Mouse (Mus musculus): Measurements from ENCODE around the gene Coro6. TPM values are rescaled to one million over a fixed set of nuclear protein-coding genes. Genes with fewer than 3 reads are reported as not detected.

Gene Coro6
- polyA plus RNA-seq, 2 experiments: 0.08 to 0.10 TPM

DNA sequence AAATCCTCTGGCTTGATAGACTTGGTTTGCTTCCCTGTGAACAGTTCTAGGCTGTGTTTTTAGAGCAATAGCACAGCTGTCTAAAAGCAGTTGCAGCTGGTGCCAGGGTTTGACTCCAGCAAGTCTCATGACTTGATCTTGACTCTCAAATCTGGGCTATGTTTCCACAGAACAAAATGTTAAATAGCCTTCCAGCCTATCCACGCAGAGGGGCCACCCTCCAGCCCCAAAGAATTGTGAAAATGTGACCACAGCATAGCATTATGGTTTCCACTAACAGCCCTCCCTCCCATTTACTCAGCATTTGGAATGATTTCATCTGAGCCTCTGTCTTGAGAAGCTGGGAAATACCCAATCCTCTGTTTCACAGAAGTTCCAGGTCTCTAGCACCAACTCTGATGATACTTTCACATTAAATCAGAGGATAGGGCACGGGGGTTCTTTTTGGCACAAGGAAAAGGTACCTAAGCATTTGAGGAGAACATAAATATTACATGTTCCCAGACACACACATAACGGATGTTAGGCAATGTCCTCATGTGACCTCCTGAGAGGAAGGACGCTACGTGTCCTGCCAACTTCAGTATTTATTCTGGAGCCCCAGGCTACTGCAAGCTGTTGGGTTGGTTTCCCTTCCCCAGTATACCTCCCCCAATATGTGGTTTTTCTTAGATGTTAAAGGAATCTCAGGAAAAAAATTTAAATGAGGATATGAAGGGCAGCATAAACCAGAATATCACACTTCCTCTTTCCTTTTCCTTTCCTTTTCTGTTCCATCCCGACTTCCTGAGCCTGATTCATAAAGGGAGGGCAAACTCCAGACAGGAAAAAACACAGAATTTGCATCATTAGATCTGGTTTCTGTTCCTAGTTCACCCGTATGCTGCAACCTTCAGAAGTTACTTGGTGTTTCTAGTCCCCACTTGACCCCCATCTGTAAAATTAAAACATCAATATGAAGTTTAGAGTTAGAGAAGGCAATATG lies 19.7 kb upstream of the Coro6 start:
- TF ChIP-seq CTCF (IDR thresholded peaks at IDR 0.05; ENCODE audit: low read depth) (no peak), EP300 (IDR thresholded peaks at IDR 0.05; ENCODE audit: low read depth) (no peak)
- H3K27ac ChIP-seq: no peak overlapping the region
- ATAC-seq (ENCODE audit: insufficient read depth): no peak
- no peak for DNase-seq (ENCODE audit: low read depth in 3 of 3, low spot score in 3 of 3)
- no peaks in the 10 kb centered on the region for H3K9me3 ChIP-seq (ENCODE audit: control insufficient read depth, low read length)
- H3K4me3 ChIP-seq (ENCODE audit: insufficient read depth in 1 of 2, low read depth in 2 of 2, low read length in 2 of 2): no peak overlapping the region
- H3K4me2 ChIP-seq (ENCODE audit: low read depth): no peak overlapping the region
- H3K36me3 ChIP-seq (replicated peaks; ENCODE audit: control insufficient read depth, insufficient read depth, low read depth): no peaks in the 10 kb centered on the region; the same call in 1 of the 2 replicates
- H3K9ac ChIP-seq (replicated peaks): no peak overlapping the region
- 54% methylated on average over 7 of the region's 7 CpGs for WGBS (ENCODE audit: insufficient replicate concordance)
- H3K27me3 ChIP-seq (ENCODE audit: control insufficient read depth, insufficient read depth, low read length): no peaks in the 10 kb centered on the region
- peaks cover 12% of the 10 kb centered on the region in 2 experiments; a peak in 3 of 4 replicates for H3K4me1 ChIP-seq (replicated peaks; ENCODE audit: control insufficient read depth in 2 of 2, insufficient read depth in 2 of 2, low read length in 1 of 2)

DNA sequence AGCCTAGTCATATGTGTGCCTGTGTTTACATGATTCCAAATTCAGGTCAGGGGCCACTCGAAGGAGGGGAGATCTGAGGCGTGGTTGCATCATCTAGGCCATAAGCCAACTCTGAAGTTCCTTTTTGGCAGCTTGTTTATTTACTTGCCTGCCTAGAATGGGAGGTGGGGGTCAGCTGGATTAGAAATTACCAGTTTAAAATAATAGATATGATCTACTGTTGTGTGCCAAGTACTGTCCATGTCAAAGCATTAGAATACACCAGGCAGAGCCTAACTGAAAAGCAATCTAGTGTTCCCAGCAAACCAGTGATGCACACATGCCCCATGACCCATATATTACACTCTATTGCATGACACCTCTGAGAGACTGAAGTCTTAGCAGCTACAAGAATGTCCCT lies 17.3 kb upstream of the Coro6 start:
- ATAC-seq (ENCODE audit: insufficient read depth) (no peak), DNase-seq (ENCODE audit: low read depth in 3 of 3, low spot score in 3 of 3) (no peak)
- 41% methylated on average over 2 of the region's 2 CpGs for WGBS (ENCODE audit: insufficient replicate concordance)
- H3K27me3 ChIP-seq (ENCODE audit: control insufficient read depth, insufficient read depth, low read length): no peaks in the 10 kb centered on the region
- no peak overlapping the region for H3K4me2 ChIP-seq (ENCODE audit: low read depth)
- H3K27ac ChIP-seq: no peak overlapping the region
- TF ChIP-seq CTCF (IDR thresholded peaks at IDR 0.05; ENCODE audit: low read depth) (no peak), EP300 (IDR thresholded peaks at IDR 0.05; ENCODE audit: low read depth) (no peak)
- H3K9ac ChIP-seq (replicated peaks): no peak overlapping the region
- no peaks in the 10 kb centered on the region for H3K9me3 ChIP-seq (ENCODE audit: control insufficient read depth, low read length)
- H3K4me1 ChIP-seq (replicated peaks; ENCODE audit: control insufficient read depth in 2 of 2, insufficient read depth in 2 of 2, low read length in 1 of 2): peaks cover 12% of the 10 kb centered on the region in 2 experiments; a peak in 3 of 4 replicates
- H3K36me3 ChIP-seq (replicated peaks; ENCODE audit: control insufficient read depth, insufficient read depth, low read depth): peaks cover 2% of the 10 kb centered on the region; the same call in 1 of the 2 replicates
- H3K4me3 ChIP-seq (ENCODE audit: insufficient read depth in 1 of 2, low read depth in 2 of 2, low read length in 2 of 2): no peak overlapping the region

GRCm38 (mm10) chr11:77446628-77447041 lies 15.6 kb upstream of the Coro6 start:
- peaks cover 12% of the 10 kb centered on the region in 2 experiments; a peak in 3 of 4 replicates for H3K4me1 ChIP-seq (replicated peaks; ENCODE audit: control insufficient read depth in 2 of 2, insufficient read depth in 2 of 2, low read length in 1 of 2)
- no peak overlapping the region for H3K9ac ChIP-seq (replicated peaks)
- no peaks in the 10 kb centered on the region for H3K9me3 ChIP-seq (ENCODE audit: control insufficient read depth, low read length)
- ATAC-seq (ENCODE audit: insufficient read depth) (peak; percentile 89), DNase-seq (ENCODE audit: low read depth in 3 of 3, low spot score in 3 of 3) (peak; percentile 46 to 70 (median 60))
- 7% methylated on average over 6 of the region's 6 CpGs for WGBS (ENCODE audit: insufficient replicate concordance)
- H3K27ac ChIP-seq: peak overlapping the region; percentile 55
- peak; percentile 83 for TF ChIP-seq CTCF (IDR thresholded peaks at IDR 0.05; ENCODE audit: low read depth)
- TF ChIP-seq EP300 (IDR thresholded peaks at IDR 0.05; ENCODE audit: low read depth): no peak
- no peaks in the 10 kb centered on the region for H3K27me3 ChIP-seq (ENCODE audit: control insufficient read depth, insufficient read depth, low read length)
- peaks cover 2% of the 10 kb centered on the region; the same call in 1 of the 2 replicates for H3K36me3 ChIP-seq (replicated peaks; ENCODE audit: control insufficient read depth, insufficient read depth, low read depth)
- H3K4me2 ChIP-seq (ENCODE audit: low read depth): no peak overlapping the region
- no peak overlapping the region for H3K4me3 ChIP-seq (ENCODE audit: insufficient read depth in 1 of 2, low read depth in 2 of 2, low read length in 2 of 2)

DNA sequence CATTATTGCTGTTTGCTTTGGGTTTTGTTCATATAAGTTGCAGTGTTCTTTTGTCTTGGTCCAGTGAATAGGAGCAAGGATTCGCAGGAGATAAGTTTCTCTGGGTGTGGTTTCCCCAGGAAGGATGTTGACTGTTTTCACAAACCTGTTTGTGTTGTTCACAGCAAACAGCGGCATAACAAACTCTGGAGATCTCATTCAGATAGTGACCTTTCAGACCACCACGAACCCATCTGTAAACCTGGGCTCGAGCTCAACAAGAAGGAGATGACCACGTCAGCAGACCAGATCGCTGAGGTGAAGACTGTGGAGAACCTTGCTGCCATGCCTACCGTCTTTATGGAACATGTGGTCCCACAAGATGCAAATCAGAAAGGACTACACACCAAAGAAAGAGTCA lies 13.0 kb upstream of the Coro6 start:
- ATAC-seq (ENCODE audit: insufficient read depth): no peak
- 73% methylated on average over 7 of the region's 7 CpGs for WGBS (ENCODE audit: insufficient replicate concordance)
- no peaks in the 10 kb centered on the region for H3K27me3 ChIP-seq (ENCODE audit: control insufficient read depth, insufficient read depth, low read length)
- no peak overlapping the region for H3K9ac ChIP-seq (replicated peaks)
- H3K4me1 ChIP-seq (replicated peaks; ENCODE audit: control insufficient read depth in 2 of 2, insufficient read depth in 2 of 2, low read length in 1 of 2): peaks cover 12% of the 10 kb centered on the region in 2 experiments; a peak in 3 of 4 replicates
- H3K36me3 ChIP-seq (replicated peaks; ENCODE audit: control insufficient read depth, insufficient read depth, low read depth): peaks cover 3% of the 10 kb centered on the region; the same call in 1 of the 2 replicates
- H3K4me2 ChIP-seq (ENCODE audit: low read depth): no peak overlapping the region
- no peak for TF ChIP-seq EP300 (IDR thresholded peaks at IDR 0.05; ENCODE audit: low read depth)
- TF ChIP-seq CTCF (IDR thresholded peaks at IDR 0.05; ENCODE audit: low read depth): no peak
- DNase-seq (ENCODE audit: low read depth in 3 of 3, low spot score in 3 of 3): no peak
- H3K4me3 ChIP-seq (ENCODE audit: insufficient read depth in 1 of 2, low read depth in 2 of 2, low read length in 2 of 2): no peak overlapping the region
- no peak overlapping the region for H3K27ac ChIP-seq
- H3K9me3 ChIP-seq (ENCODE audit: control insufficient read depth, low read length): no peaks in the 10 kb centered on the region

GRCm38 (mm10) chr11:77451670-77452069 lies 10.5 kb upstream of the Coro6 start:
- TF ChIP-seq CTCF (IDR thresholded peaks at IDR 0.05; ENCODE audit: low read depth): no peak
- no peak for TF ChIP-seq EP300 (IDR thresholded peaks at IDR 0.05; ENCODE audit: low read depth)
- Histone ChIP-seq H3K4me3 (ENCODE audit: insufficient read depth in 1 of 2, low read depth in 2 of 2, low read length in 2 of 2) (no peak overlapping the region), H3K4me1 (replicated peaks; ENCODE audit: control insufficient read depth in 2 of 2, insufficient read depth in 2 of 2, low read length in 1 of 2) (peaks cover 4% of the 10 kb centered on the region in 2 experiments; a peak in 2 of 4 replicates), H3K4me2 (ENCODE audit: low read depth) (no peak overlapping the region), H3K36me3 (replicated peaks; ENCODE audit: control insufficient read depth, insufficient read depth, low read depth) (peaks cover 5% of the 10 kb centered on the region; the same call in 1 of the 2 replicates), H3K9ac (replicated peaks) (no peak overlapping the region), H3K27ac (no peak overlapping the region), H3K27me3 (ENCODE audit: control insufficient read depth, insufficient read depth, low read length) (no peaks in the 10 kb centered on the region), H3K9me3 (ENCODE audit: control insufficient read depth, low read length) (no peaks in the 10 kb centered on the region)
- ATAC-seq (ENCODE audit: insufficient read depth) (no peak), DNase-seq (ENCODE audit: low read depth in 3 of 3, low spot score in 3 of 3) (no peak)
- WGBS (ENCODE audit: insufficient replicate concordance): 74% methylated on average over 2 of the region's 2 CpGs
